Comparison of ENCODE assay signal across 8 mouse cellular contexts in genomic region chr17:26011841-26012460, GRCm38 (mm10). TPM values are rescaled to one million over a fixed set of nuclear protein-coding genes. Genes with fewer than 3 reads are reported as not detected.
A peak's percentile ranks its signal among the peaks of the same experiment; 100 is the strongest.
DNase-seq lines count a peak whose midpoint lies in the region; ATAC-seq and TF ChIP-seq lines count a peak whose summit lies in the region.

No protein-coding gene starts in this region.

- H3K27ac ChIP-seq in forebrain, embryonic 13.5 days: no peak overlapping the region
- H3K27ac ChIP-seq in lung, embryonic 14.5 days (ENCODE audit: low read depth): 0 out of 2 replicates have a peak overlapping the region, but pooled peaks have one; percentile 43
- H3K27ac ChIP-seq in olfactory bulb, adult 2 months (ENCODE audit: insufficient read depth, low read depth, low read length): no peak overlapping the region
- H3K27ac ChIP-seq in thymus, adult 2 months (ENCODE audit: control insufficient read depth, insufficient read depth, low read length): no peak overlapping the region

- DNase-seq in ES-CJ7 (ENCODE audit: low read depth, low spot score): peak; percentile 98
- peak; percentile 54 for DNase-seq in heart, postnatal 25 days (ENCODE audit: low spot score)
- peak; percentile 45 for DNase-seq in large intestine, adult 2 months (ENCODE audit: low read depth, low spot score)
- DNase-seq in lung, embryonic 14.5 days: peak; percentile 86
- DNase-seq in thymus, adult 2 months: peak; percentile 80

- H3K9me3 ChIP-seq in forebrain, embryonic 13.5 days (replicated peaks): no peaks in the 10 kb centered on the region
- no peaks in the 10 kb centered on the region for H3K9me3 ChIP-seq in lung, embryonic 14.5 days (ENCODE audit: low read depth, low read length)

- H3K27me3 ChIP-seq in forebrain, embryonic 13.5 days: no peaks in the 10 kb centered on the region
- no peaks in the 10 kb centered on the region for H3K27me3 ChIP-seq in lung, embryonic 14.5 days (ENCODE audit: insufficient read depth, low read length)
- no peaks in the 10 kb centered on the region for H3K27me3 ChIP-seq in thymus, adult 2 months (ENCODE audit: control insufficient read depth, insufficient read depth, low read length)

- no peak overlapping the region for H3K4me3 ChIP-seq in forebrain, embryonic 13.5 days
- H3K4me3 ChIP-seq in lung, embryonic 14.5 days (ENCODE audit: low read depth, low read length): no peak overlapping the region
- H3K4me3 ChIP-seq in olfactory bulb, adult 2 months (ENCODE audit: insufficient read depth, low read depth, low read length): no peak overlapping the region
- H3K4me3 ChIP-seq in thymus, adult 2 months (ENCODE audit: control insufficient read depth, insufficient read depth, low read length): no peak overlapping the region

- no peak for TF ChIP-seq POLR2A in olfactory bulb, adult 2 months (IDR thresholded peaks at IDR 0.05; ENCODE audit: insufficient read depth, low read depth, low read length)
- no peak for TF ChIP-seq POLR2A in thymus, adult 2 months (IDR thresholded peaks at IDR 0.05; ENCODE audit: control insufficient read depth, extremely low read depth, insufficient read depth, low read length, poor library complexity)

- H3K4me2 ChIP-seq in forebrain, embryonic 13.5 days: peak overlapping the region; percentile 26
- H3K4me2 ChIP-seq in lung, embryonic 14.5 days: peak overlapping the region; percentile 29

- peak; percentile 86 for TF ChIP-seq CTCF in lung, embryonic 14.5 days (IDR thresholded peaks at IDR 0.05; ENCODE audit: low read depth)
- TF ChIP-seq CTCF in olfactory bulb, adult 2 months (IDR thresholded peaks at IDR 0.05; ENCODE audit: insufficient read depth, low read depth, low read length): peak; percentile 68
- peak; percentile 93 for TF ChIP-seq CTCF in thymus, adult 2 months (IDR thresholded peaks at IDR 0.05; ENCODE audit: borderline replicate concordance, control insufficient read depth, extremely low read depth, insufficient read depth, low read length, poor library complexity)

- intact Hi-C loops in heart, postnatal 25 days (cut with DNase I): loop anchor here (2.0 kb wide), 1 partner anchor 79 kb away; the partner anchor contains the start of gene Decr2

- H3K36me3 ChIP-seq in forebrain, embryonic 13.5 days (ENCODE audit: poor library complexity, severe bottlenecking): peaks cover 77% of the 10 kb centered on the region
- H3K36me3 ChIP-seq in lung, embryonic 14.5 days (ENCODE audit: insufficient read depth): peaks cover 31% of the 10 kb centered on the region; the same call in 1 of the 2 replicates
- no peaks in the 10 kb centered on the region for H3K36me3 ChIP-seq in thymus, adult 2 months (ENCODE audit: control insufficient read depth, insufficient read depth, low read length)

- ATAC-seq in cerebellum, adult (ENCODE audit: insufficient number of reproducible peaks, low FRiP score, low TSS enrichment): peak; percentile 80; the same call in 1 of the 2 replicates
- ATAC-seq in forebrain, embryonic 13.5 days: 0 out of 2 replicates have a peak, but pooled peaks have one; percentile 53
- peak; percentile 73 for ATAC-seq in lung, embryonic 14.5 days (ENCODE audit: insufficient read depth)

- WGBS in forebrain, embryonic 13.5 days: 11% methylated on average over 15 of the region's 15 CpGs
- 7% methylated on average over 15 of the region's 15 CpGs for WGBS in large intestine, adult 2 months
- 8% methylated on average over 15 of the region's 15 CpGs for WGBS in lung, embryonic 14.5 days
- 20% methylated on average over 15 of the region's 15 CpGs for WGBS in olfactory bulb, adult 2 months
- WGBS in thymus, adult 2 months: 15% methylated on average over 15 of the region's 15 CpGs

- H3K4me1 ChIP-seq in forebrain, embryonic 13.5 days: no peaks in the 10 kb centered on the region
- no peaks in the 10 kb centered on the region for H3K4me1 ChIP-seq in lung, embryonic 14.5 days (ENCODE audit: insufficient read depth)
- H3K4me1 ChIP-seq in olfactory bulb, adult 2 months (ENCODE audit: control insufficient read depth, insufficient read depth, low read length): peaks cover 10% of the 10 kb centered on the region
- H3K4me1 ChIP-seq in thymus, adult 2 months (replicated peaks; ENCODE audit: control insufficient read depth, insufficient read depth, low read length): 0 out of 2 replicates have a peak, but pooled peaks cover 4% of the 10 kb centered on the region

- no peak overlapping the region; the same call in 1 of the 2 replicates for H3K9ac ChIP-seq in forebrain, embryonic 13.5 days
- H3K9ac ChIP-seq in lung, embryonic 14.5 days: no peak overlapping the region

RNA-seq across cellular contexts. Expression of gene Capn15, which starts 26.4 kb away (rescaled TPM):
- 16.6 and 17.1 TPM in 2 replicates for polyA plus RNA-seq in forebrain, embryonic 13.5 days (2015; fragmentation: Nextera tagmentation; extraction: Ambion mirVana)
- total RNA-seq in heart, postnatal 25 days (2021): 1 to 10 TPM; 7.1 to 7.8 TPM
- polyA plus RNA-seq in large intestine, adult 2 months (2012; rRNA removed): 26.1 and 44.5 TPM in 2 replicates
- polyA plus RNA-seq in lung, embryonic 14.5 days (2014; fragmentation: Nextera tagmentation; extraction: Ambion mirVana): 26.7 and 30.5 TPM in 2 replicates
- polyA plus RNA-seq in olfactory bulb, adult 2 months (2012; ENCODE audit: insufficient read depth, insufficient read length, low replicate concordance, missing spikeins): not detected in 2 replicates
- polyA plus RNA-seq in thymus, adult 2 months (2012; rRNA removed): 80.7 and 82.6 TPM in 2 replicates

RNA-seq across cellular contexts. Expression of gene Rab11fip3, which starts 57.4 kb away (rescaled TPM):
- 22.7 and 24.4 TPM in 2 replicates for polyA plus RNA-seq in forebrain, embryonic 13.5 days (2015; fragmentation: Nextera tagmentation; extraction: Ambion mirVana)
- total RNA-seq in heart, postnatal 25 days (2021): 10 to 100 TPM; 28.0 to 30.2 TPM
- 41.3 and 65.7 TPM in 2 replicates for polyA plus RNA-seq in large intestine, adult 2 months (2012; rRNA removed)
- polyA plus RNA-seq in lung, embryonic 14.5 days (2014; fragmentation: Nextera tagmentation; extraction: Ambion mirVana): 15.2 and 15.3 TPM in 2 replicates
- not detected in 2 replicates for polyA plus RNA-seq in olfactory bulb, adult 2 months (2012; ENCODE audit: insufficient read depth, insufficient read length, low replicate concordance, missing spikeins)
- 25.2 and 26.2 TPM in 2 replicates for polyA plus RNA-seq in thymus, adult 2 months (2012; rRNA removed)

RNA-seq across cellular contexts. Expression of gene A930017K11Rik, which starts 59.6 kb away (rescaled TPM):
- polyA plus RNA-seq in forebrain, embryonic 13.5 days (2015; fragmentation: Nextera tagmentation; extraction: Ambion mirVana): not detected in 2 replicates
- total RNA-seq in heart, postnatal 25 days (2021): under 1 TPM; 0.17 to 0.18 TPM
- not detected in 2 replicates for polyA plus RNA-seq in large intestine, adult 2 months (2012; rRNA removed)
- 0.16 and 0.26 TPM in 2 replicates for polyA plus RNA-seq in lung, embryonic 14.5 days (2014; fragmentation: Nextera tagmentation; extraction: Ambion mirVana)
- not detected in 2 replicates for polyA plus RNA-seq in olfactory bulb, adult 2 months (2012; ENCODE audit: insufficient read depth, insufficient read length, low replicate concordance, missing spikeins)
- 0.06 and 0.19 TPM in 2 replicates for polyA plus RNA-seq in thymus, adult 2 months (2012; rRNA removed)

Comparison
In these comparisons a context has a peak if more than half of its experiments do, and no peak if none do; other contexts are left out.
1. DNase-seq: peak in every context shown above with its lines; median percentile 98 in ES-CJ7; 86 in lung, embryonic 14.5 days; 80 in thymus, adult 2 months; 54 in heart, postnatal 25 days; 45 in large intestine, adult 2 months.